Comparison of ENCODE assay signal across 21 mouse cellular contexts in the genomic region with DNA sequence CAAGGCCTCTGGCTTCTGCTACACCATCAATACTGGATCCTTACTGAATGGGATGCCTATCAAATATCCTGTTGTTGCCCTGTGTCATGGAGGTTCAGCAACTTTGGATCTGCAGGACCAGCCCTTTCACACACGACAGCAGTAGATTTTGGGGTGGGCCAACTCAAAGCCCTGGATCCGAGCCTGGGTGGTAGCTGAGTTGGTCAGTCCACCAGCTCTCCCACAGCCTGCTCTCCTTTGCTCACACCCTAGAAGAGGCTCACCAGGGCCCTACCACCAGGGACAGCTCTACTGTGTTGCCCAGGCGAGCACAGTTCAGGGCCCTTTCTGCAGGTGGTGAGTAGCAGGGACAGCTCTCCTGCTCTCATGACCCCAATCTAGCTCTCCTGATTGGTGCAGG.
DNase-seq lines count a peak whose midpoint lies in the region; ATAC-seq lines count a peak whose summit lies in the region.
"Had no signal": no experiment of that assay in that cellular context is flagged by ENCODE, and none has a peak within 500 bp of the region (broad histone marks: within the 10 kb centered on the region; RNA-seq: fewer than 3 reads in every experiment).

No protein-coding gene starts in this region.

- no peak overlapping the region for H3K4me2 ChIP-seq in limb, embryonic 11.5 days (ENCODE audit: low read depth, severe bottlenecking)
- H3K4me2 ChIP-seq in midbrain, embryonic 11.5 days = no peak overlapping the region
- H3K4me2 ChIP-seq: embryonic facial prominence, embryonic 13.5 days; embryonic facial prominence, embryonic 15.5 days; forebrain, embryonic 12.5 days had no signal

- H3K9me3 ChIP-seq in limb, embryonic 11.5 days (ENCODE audit: control insufficient read depth, low read length) = no peaks in the 10 kb centered on the region
- H3K9me3 ChIP-seq in limb, embryonic 10.5 days (replicated peaks) = no peaks in the 10 kb centered on the region
- H3K9me3 ChIP-seq in midbrain, embryonic 11.5 days (ENCODE audit: control insufficient read depth, low read length) = no peaks in the 10 kb centered on the region
- H3K9me3 ChIP-seq in midbrain, embryonic 10.5 days (replicated peaks) = no peaks in the 10 kb centered on the region
- H3K9me3 ChIP-seq in embryonic facial prominence, embryonic 10.5 days = no peaks in the 10 kb centered on the region
- H3K9me3 ChIP-seq: embryonic facial prominence, embryonic 13.5 days; embryonic facial prominence, embryonic 15.5 days; forebrain, embryonic 10.5 days; forebrain, embryonic 12.5 days had no signal

- H3K9ac ChIP-seq in limb, embryonic 11.5 days (ENCODE audit: low read length) = no peak overlapping the region
- H3K9ac ChIP-seq in midbrain, embryonic 11.5 days (ENCODE audit: low read length) = no peak overlapping the region
- H3K9ac ChIP-seq: embryonic facial prominence, embryonic 13.5 days; embryonic facial prominence, embryonic 15.5 days; forebrain, embryonic 12.5 days had no signal

- no peaks in the 10 kb centered on the region for H3K4me1 ChIP-seq in limb, embryonic 11.5 days (ENCODE audit: control insufficient read depth, insufficient read depth, low read length)
- H3K4me1 ChIP-seq in limb, embryonic 10.5 days = peaks cover 4% of the 10 kb centered on the region; the same call in 1 of the 2 replicates
- H3K4me1 ChIP-seq in midbrain, embryonic 11.5 days (ENCODE audit: control insufficient read depth, insufficient read depth, low read length) = no peaks in the 10 kb centered on the region
- H3K4me1 ChIP-seq in midbrain, embryonic 10.5 days = 0 out of 2 replicates have a peak, but pooled peaks cover under 1% of the 10 kb centered on the region
- no peaks in the 10 kb centered on the region for H3K4me1 ChIP-seq in embryonic facial prominence, embryonic 10.5 days
- H3K4me1 ChIP-seq: forebrain, embryonic 10.5 days had no signal

- no peaks in the 10 kb centered on the region for H3K27me3 ChIP-seq in limb, embryonic 11.5 days (ENCODE audit: control insufficient read depth, insufficient read depth, low read length)
- H3K27me3 ChIP-seq in limb, embryonic 10.5 days (ENCODE audit: low read depth, poor library complexity, severe bottlenecking) = no peaks in the 10 kb centered on the region
- no peaks in the 10 kb centered on the region for H3K27me3 ChIP-seq in midbrain, embryonic 11.5 days (ENCODE audit: control insufficient read depth, insufficient read depth, low read length)
- H3K27me3 ChIP-seq in midbrain, embryonic 10.5 days (ENCODE audit: low read depth, poor library complexity, severe bottlenecking) = no peaks in the 10 kb centered on the region
- 0 out of 2 replicates have a peak, but pooled peaks cover 3% of the 10 kb centered on the region for H3K27me3 ChIP-seq in embryonic facial prominence, embryonic 10.5 days (replicated peaks; ENCODE audit: low read depth, poor library complexity, severe bottlenecking)
- H3K27me3 ChIP-seq: embryonic facial prominence, embryonic 13.5 days; embryonic facial prominence, embryonic 15.5 days; forebrain, embryonic 12.5 days had no signal

- H3K4me3 ChIP-seq in limb, embryonic 11.5 days (ENCODE audit: low read depth, low read length) = no peak overlapping the region
- no peak overlapping the region for H3K4me3 ChIP-seq in limb, embryonic 10.5 days
- no peak overlapping the region for H3K4me3 ChIP-seq in midbrain, embryonic 11.5 days (ENCODE audit: low read depth, low read length)
- H3K4me3 ChIP-seq in midbrain, embryonic 10.5 days = no peak overlapping the region
- H3K4me3 ChIP-seq in embryonic facial prominence, embryonic 10.5 days = no peak overlapping the region
- H3K4me3 ChIP-seq: embryonic facial prominence, embryonic 13.5 days; embryonic facial prominence, embryonic 15.5 days; erythroblast, embryonic 14.5 days; forebrain, embryonic 10.5 days; forebrain, embryonic 12.5 days had no signal

- H3K27ac ChIP-seq in limb, embryonic 11.5 days (replicated peaks; ENCODE audit: low read depth, low read length) = no peak overlapping the region
- no peak overlapping the region for H3K27ac ChIP-seq in limb, embryonic 10.5 days
- H3K27ac ChIP-seq in midbrain, embryonic 11.5 days (ENCODE audit: low read depth, low read length) = no peak overlapping the region
- no peak overlapping the region for H3K27ac ChIP-seq in midbrain, embryonic 10.5 days (replicated peaks)
- no peak overlapping the region for H3K27ac ChIP-seq in embryonic facial prominence, embryonic 10.5 days (replicated peaks)
- H3K27ac ChIP-seq: embryonic facial prominence, embryonic 13.5 days; embryonic facial prominence, embryonic 15.5 days; forebrain, embryonic 10.5 days; forebrain, embryonic 12.5 days had no signal

- H3K36me3 ChIP-seq in limb, embryonic 11.5 days (ENCODE audit: control insufficient read depth, insufficient read depth, low read length) = no peaks in the 10 kb centered on the region
- H3K36me3 ChIP-seq in limb, embryonic 10.5 days = no peaks in the 10 kb centered on the region
- no peaks in the 10 kb centered on the region for H3K36me3 ChIP-seq in midbrain, embryonic 11.5 days (ENCODE audit: control insufficient read depth, insufficient read depth, low read length)
- no peaks in the 10 kb centered on the region for H3K36me3 ChIP-seq in midbrain, embryonic 10.5 days
- H3K36me3 ChIP-seq in embryonic facial prominence, embryonic 10.5 days (replicated peaks) = no peaks in the 10 kb centered on the region
- H3K36me3 ChIP-seq: embryonic facial prominence, embryonic 13.5 days; embryonic facial prominence, embryonic 15.5 days; forebrain, embryonic 10.5 days; forebrain, embryonic 12.5 days had no signal

- peak; percentile 19 for DNase-seq in limb, embryonic 11.5 days (ENCODE audit: low spot score)
- no peak for DNase-seq in limb, embryonic 10.5 days (ENCODE audit: low spot score)
- DNase-seq in midbrain, embryonic 11.5 days (ENCODE audit: low spot score, missing footprints) = peak; percentile 75
- DNase-seq in midbrain, embryonic 10.5 days (ENCODE audit: low spot score) = no peak
- peak; percentile 6 for DNase-seq in embryonic facial prominence, embryonic 10.5 days (ENCODE audit: low spot score)
- DNase-seq in adrenal gland, postnatal 14 days = no peak
- DNase-seq: adrenal gland, adult 2 months; adrenal gland, postnatal 10 days; adrenal gland, postnatal 36 days; cerebellum, adult 11-12 months; cerebellum, adult 2 months; cerebellum, adult 9-10 months; cerebellum, postnatal 10 days; cerebellum, postnatal 25 days had no signal

- WGBS in limb, embryonic 11.5 days = 86% methylated on average over 3 of the region's 3 CpGs
- 85% methylated on average over 3 of the region's 3 CpGs for WGBS in limb, embryonic 10.5 days
- WGBS in midbrain, embryonic 11.5 days = 84% methylated on average over 3 of the region's 3 CpGs
- 87% methylated on average over 3 of the region's 3 CpGs for WGBS in midbrain, embryonic 10.5 days
- WGBS in embryonic facial prominence, embryonic 10.5 days = 82% methylated on average over 3 of the region's 3 CpGs

- ATAC-seq in limb, embryonic 11.5 days (ENCODE audit: insufficient number of reproducible peaks, low FRiP score, low TSS enrichment, low read depth) = no peak
- no peak for ATAC-seq in midbrain, embryonic 11.5 days (ENCODE audit: low FRiP score)
- ATAC-seq: forebrain, embryonic 14.5 days; forebrain, embryonic 16.5 days had no signal

Comparison
In these comparisons a context has a peak if more than half of its experiments do, and no peak if none do; other contexts are left out.
1. DNase-seq: peak in limb, embryonic 11.5 days (single experiment), midbrain, embryonic 11.5 days (single experiment) and embryonic facial prominence, embryonic 10.5 days (single experiment); none in limb, embryonic 10.5 days (single experiment), midbrain, embryonic 10.5 days (single experiment) and adrenal gland, postnatal 14 days (single experiment).